Mouse (Mus musculus) G1E (cell line): ENCODE results near the gene Nkap.

Experiments used
- CTCF ChIP-seq: IDR thresholded peaks from 2 replicates; pipeline ENCODE4 v1.5.1; 2012; ENCODE audit warnings: low read depth, low read length, inconsistent platforms, mixed read lengths
- GATA1 ChIP-seq: IDR thresholded peaks from 2 replicates; pipeline ENCODE4 v1.6.1; 2012; ENCODE audit warnings: borderline replicate concordance, low read length, inconsistent platforms, mixed read lengths
- POLR2AphosphoS5 ChIP-seq: IDR thresholded peaks from 2 replicates; pipeline ENCODE4 v1.6.1; 2012; ENCODE audit warnings: low read depth, low read length, inconsistent platforms; ENCODE audit not compliant: insufficient replicate concordance
- TAL1 ChIP-seq: conservative IDR thresholded peaks from 2 replicates; pipeline ENCODE4 v1.6.1; 2012; ENCODE audit warnings: low read depth, low read length, inconsistent platforms, mixed read lengths

GRCm38 (mm10) chrX:37191744-37192379 is 65.3 kb downstream of the Nkap start:
- no peak for TF ChIP-seq GATA1
- no peak for TF ChIP-seq CTCF
- no peak for TF ChIP-seq POLR2AphosphoS5
- TF ChIP-seq TAL1, result no peak
